Mouse (Mus musculus) heart, postnatal 14 days (tissue): ENCODE data around the gene Gm49601. TPM values are rescaled to one million over a fixed set of nuclear protein-coding genes. Genes with fewer than 3 reads are reported as not detected.

Source experiments
- DNase-seq, 2 experiments: peaks; one replicate each; pipeline ENCODE4 v3.0.0; 2021 to 2022
- intact Hi-C: fragments of 180-260 bp; cut with DNase I; formaldehyde crosslinking; loops from one replicate; pipeline ENCODE4 v1.15.1; 2025
- total RNA-seq, 2 experiments: library from RNA; stranded (reverse); gene quantifications; 2 replicates each; pipeline ENCODE4 v1.2.3; 2021

The Gm49601 gene
- total RNA-seq, 2 experiments from 2014 or later: 2.8 to 4.0 TPM

- no peak for DNase-seq
- intact Hi-C loops: no loop called here
These were observed 12.9 kb downstream of the Gm49601 start for GRCm38 (mm10) chr16:18613301-18613700.

GRCm38 (mm10) chr16:18611752-18612151 lies 14.5 kb downstream of the Gm49601 start:
- DNase-seq: no peak
- intact Hi-C loops: no loop called here

GRCm38 (mm10) chr16:18609099-18609498 lies 17.1 kb downstream of the Gm49601 start:
- DNase-seq: no peak
- intact Hi-C loops: no loop called here

- intact Hi-C loops: no loop called here
These were observed 18.0 kb downstream of the Gm49601 start for GRCm38 (mm10) chr16:18608226-18608625.

GRCm38 (mm10) chr16:18605705-18606104 lies 20.5 kb downstream of the Gm49601 start:
- no peak for DNase-seq
- intact Hi-C loops: no loop called here

More at GRCm38 (mm10) chr16:18608226-18608625, 18.0 kb downstream of the Gm49601 start:
- DNase-seq: no peak

GRCm38 (mm10) chr16:18604267-18604701 lies 21.9 kb downstream of the Gm49601 start:
- DNase-seq: peak; percentile 59 to 70
- intact Hi-C loops: no loop called here

- intact Hi-C loops: no loop called here
- no peak for DNase-seq
These were observed 24.8 kb downstream of the Gm49601 start for GRCm38 (mm10) chr16:18601447-18601846.

- intact Hi-C loops: no loop called here
- DNase-seq: no peak
These were observed 28.2 kb downstream of the Gm49601 start for GRCm38 (mm10) chr16:18598006-18598405.

- no peak for DNase-seq
- intact Hi-C loops: no loop called here
These were observed 30.0 kb downstream of the Gm49601 start for GRCm38 (mm10) chr16:18596255-18596654.

GRCm38 (mm10) chr16:18593930-18594329 lies 32.3 kb downstream of the Gm49601 start:
- intact Hi-C loops: no loop called here
- DNase-seq: no peak

- peak in 1 of 2 experiments; percentile 41 for DNase-seq
- intact Hi-C loops: no loop called here
These were observed 34.9 kb downstream of the Gm49601 start for GRCm38 (mm10) chr16:18591047-18592018.

- intact Hi-C loops: no loop called here
- no peak for DNase-seq
These were observed 36.1 kb downstream of the Gm49601 start, which contains the start of gene Tbx1 for GRCm38 (mm10) chr16:18589804-18590790. TSS of gene Tbx1 (minus strand) at chr16:18590671.

- intact Hi-C loops: no loop called here
- DNase-seq: no peak
These were observed 37.1 kb downstream of the Gm49601 start for GRCm38 (mm10) chr16:18589080-18589621.

- intact Hi-C loops: no loop called here
- no peak for DNase-seq
These were observed 37.5 kb downstream of the Gm49601 start for GRCm38 (mm10) chr16:18588738-18589055.

GRCm38 (mm10) chr16:18587847-18588737 lies 38.1 kb downstream of the Gm49601 start:
- intact Hi-C loops: no loop called here
- DNase-seq: no peak

- intact Hi-C loops: no loop called here
- no peak for DNase-seq
These were observed 39.2 kb downstream of the Gm49601 start for GRCm38 (mm10) chr16:18586906-18587546.

- DNase-seq: no peak
- intact Hi-C loops: no loop called here
These were observed 39.9 kb downstream of the Gm49601 start for GRCm38 (mm10) chr16:18586076-18586905.

- DNase-seq: no peak
- intact Hi-C loops: no loop called here
These were observed 40.6 kb downstream of the Gm49601 start for GRCm38 (mm10) chr16:18585676-18586075.
